Mouse (Mus musculus) layer of hippocampus, adult 2 months (tissue): ENCODE measurements at regions not wholly inside any gene's neighbourhood (a gene's known extent, or its start where the extent isn't known, plus 50 kb on each side); places are given as distances from the start of the nearest gene placed in this dataset.

Experiments used
- DNase-seq, 2 experiments: peaks; one replicate each; pipeline ENCODE4 v3.0.0; 2022; ENCODE audit warnings: low spot score in 2 of 2
- H3K27ac ChIP-seq: fragments of 200-600 bp; 2 replicates; pipeline ENCODE4 v1.8.1; 2022
- H3K4me3 ChIP-seq: fragments of 200-600 bp; 2 replicates; pipeline ENCODE4 v1.8.1; 2022; ENCODE audit warnings: mild to moderate bottlenecking
- CTCF ChIP-seq: fragments of 200-600 bp; conservative IDR thresholded peaks from 2 replicates; pipeline ENCODE4 v1.8.1; 2022; ENCODE audit warnings: antibody characterized with exemption, mild to moderate bottlenecking, moderate library complexity

DNA sequence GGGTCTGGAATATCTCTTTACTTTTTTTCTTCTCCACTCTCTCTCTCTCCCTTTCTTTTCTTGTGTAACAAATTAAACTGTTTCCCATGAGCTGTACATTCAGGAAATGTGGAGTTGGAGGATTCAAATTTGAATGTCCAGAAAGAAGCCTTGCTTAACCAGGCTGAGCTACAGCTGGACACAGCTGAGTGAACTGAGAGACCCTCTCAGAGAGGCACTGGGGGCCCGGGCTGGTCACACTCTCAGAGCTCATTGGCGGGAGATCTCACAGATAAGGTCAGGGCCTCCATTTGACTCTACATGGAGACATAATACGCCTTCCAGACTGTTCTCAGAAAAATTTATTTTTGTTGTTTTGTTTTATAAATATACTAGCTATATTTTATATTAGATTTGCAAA lies 49.9 kb upstream of the Frem1 start:
- H3K4me3 ChIP-seq: no peak overlapping the region
- no peak for TF ChIP-seq CTCF

More for the DNA sequence above, 49.9 kb upstream of the Frem1 start:
- H3K27ac ChIP-seq: no peak overlapping the region
- DNase-seq: no peak
